Mouse (Mus musculus) cerebellum, postnatal 4 days (tissue): Measurements from ENCODE around the gene Mad1l1.
A peak's percentile ranks its signal among the peaks of the same experiment; 100 is the strongest.

Experiments
- DNase-seq, 2 experiments: peaks; one replicate each; pipeline ENCODE4 v3.0.0; 2022; ENCODE audit warnings: low spot score in 2 of 2, mixed read lengths in 1 of 2

Mad1l1 gene

DNA sequence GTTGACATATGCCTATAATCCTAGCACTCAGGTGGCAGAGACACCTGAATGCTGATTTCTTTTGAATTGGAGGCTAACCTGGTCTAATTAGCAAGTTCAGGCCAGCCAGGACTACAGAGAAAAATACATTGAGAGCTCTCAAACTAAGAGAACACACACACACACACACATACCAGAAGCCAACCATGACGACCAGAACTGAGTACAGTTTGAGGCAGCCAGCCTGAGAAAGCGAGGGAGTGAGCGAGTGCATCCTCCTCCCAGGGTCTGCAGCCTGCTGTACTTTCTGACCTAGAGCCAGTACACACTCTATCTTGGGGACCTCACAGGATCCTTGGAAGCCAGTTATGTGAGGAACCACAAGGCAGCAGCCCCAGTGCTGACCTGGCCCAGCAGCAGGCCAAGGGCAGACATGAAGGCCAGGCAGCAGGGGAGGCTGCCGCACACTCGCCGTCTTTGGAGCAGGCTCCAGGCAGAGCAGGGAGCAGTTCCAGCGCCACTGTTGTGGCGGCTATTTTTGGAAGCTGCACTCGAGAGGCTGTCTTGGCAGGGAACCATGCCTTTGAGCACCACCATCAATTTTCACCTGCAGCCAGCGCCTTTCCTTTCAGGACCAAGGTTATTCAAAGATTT lies 143.2 kb downstream of the Mad1l1 start:
- no peak for DNase-seq

DNA sequence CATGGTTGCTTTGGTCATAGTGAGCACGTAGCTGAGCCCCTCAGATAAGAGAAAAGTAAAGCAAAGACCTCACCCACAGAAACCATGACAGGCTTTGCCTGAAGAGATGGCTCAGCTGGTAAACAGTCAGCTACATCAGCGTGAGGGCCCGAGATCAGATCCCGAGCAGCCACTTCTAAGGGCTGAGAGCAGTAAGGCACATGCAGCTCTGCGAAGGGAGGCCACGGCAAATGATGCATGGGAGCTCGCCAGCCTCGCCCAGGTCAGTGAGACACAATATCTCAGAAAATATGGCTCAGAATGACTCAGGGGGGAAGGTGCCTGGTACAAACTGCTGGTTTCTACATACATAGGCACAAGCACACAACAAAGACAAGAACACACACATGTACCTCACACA lies 143.8 kb downstream of the Mad1l1 start:
- DNase-seq, result no peak

DNA sequence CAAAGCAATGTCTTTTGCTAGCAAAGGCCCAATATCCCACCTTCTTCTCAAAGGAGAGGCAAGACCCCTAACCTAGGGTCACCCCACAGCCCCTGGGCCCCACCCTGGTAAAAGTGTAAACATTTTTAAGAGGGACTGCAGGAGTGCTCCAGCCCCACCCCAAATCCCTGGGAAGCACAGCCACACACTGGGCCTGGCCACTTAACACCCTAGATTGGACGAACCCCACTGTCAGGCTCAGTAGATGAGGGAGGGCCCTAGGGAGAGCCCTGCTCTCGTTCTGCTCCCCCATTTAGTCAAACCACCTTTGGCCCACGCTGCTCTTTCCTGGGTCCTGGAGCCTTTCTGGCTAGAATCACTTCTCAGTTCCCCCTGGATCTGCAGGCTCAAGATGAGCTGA lies 145.0 kb downstream of the Mad1l1 start:
- no peak for DNase-seq

DNA sequence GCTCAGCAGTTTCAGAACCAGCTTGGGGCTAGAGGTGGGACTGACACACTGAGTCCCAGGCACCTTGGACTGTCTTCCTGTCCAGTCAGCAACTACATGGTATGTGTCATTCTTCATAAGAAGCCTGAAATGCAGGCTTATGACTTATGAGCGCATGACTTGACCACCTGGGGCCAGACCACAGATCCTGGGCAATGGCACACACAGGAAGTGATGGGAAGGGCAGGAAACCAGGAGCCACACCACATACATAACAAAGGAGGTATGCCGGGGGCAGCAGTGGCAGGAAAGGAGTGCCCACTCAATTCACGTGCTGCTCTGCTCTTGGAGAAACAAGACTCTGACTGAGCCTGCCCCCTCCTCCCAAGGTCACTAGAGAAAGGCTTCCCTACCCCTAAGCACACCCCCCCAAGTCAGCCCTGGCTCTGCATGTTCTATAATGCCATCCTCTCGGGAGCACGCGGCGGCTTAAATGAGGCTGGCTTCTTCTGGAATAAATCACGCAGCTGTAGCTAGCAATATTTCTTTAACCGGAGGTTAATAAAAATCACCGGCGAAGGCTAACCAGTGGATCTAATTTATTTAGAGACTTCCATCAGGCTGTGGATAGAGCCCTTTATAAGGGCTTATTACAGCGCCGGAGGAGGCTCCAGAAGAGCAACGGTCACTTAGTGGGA lies 146.4 kb downstream of the Mad1l1 start:
- DNase-seq, result no peak

DNA sequence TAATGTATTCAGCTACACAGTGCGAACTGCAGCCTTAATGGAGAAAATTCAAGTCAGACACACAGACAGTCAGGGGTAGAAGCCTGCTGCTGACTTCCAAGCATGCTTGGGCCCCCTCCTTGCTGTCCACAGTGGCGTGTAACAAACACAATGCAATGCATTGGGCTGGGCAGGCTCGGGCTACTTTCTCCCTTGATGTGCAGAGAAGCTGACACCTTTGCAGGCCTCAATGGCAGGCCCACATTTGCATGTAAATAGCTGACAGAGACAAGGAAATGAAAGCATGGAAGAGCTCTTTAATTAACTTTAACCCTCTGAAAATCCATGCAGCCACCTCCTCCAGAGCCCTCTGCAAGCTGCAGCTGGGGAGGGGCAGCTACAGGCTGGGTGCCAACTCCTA lies 147.3 kb downstream of the Mad1l1 start:
- DNase-seq, result no peak

DNA sequence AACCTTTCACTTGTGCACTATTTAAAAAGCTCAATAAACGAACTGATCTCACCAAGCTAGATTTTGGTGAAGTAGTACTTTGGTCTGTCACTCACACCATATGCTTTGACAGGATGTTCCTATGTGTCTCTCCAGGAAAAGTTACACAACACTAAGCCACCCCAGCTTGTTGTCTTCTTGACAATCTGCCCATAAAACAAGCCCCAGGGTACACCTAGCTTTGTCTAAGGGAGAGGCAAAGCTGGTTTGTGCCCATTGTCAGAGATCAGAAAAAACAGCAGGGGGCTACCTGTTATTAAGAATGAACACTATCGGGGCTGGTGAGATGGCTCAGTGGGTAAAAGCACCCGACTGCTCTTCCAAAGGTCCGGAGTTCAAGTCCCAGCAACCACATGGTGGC lies 148.2 kb downstream of the Mad1l1 start:
- DNase-seq, result no peak

DNA sequence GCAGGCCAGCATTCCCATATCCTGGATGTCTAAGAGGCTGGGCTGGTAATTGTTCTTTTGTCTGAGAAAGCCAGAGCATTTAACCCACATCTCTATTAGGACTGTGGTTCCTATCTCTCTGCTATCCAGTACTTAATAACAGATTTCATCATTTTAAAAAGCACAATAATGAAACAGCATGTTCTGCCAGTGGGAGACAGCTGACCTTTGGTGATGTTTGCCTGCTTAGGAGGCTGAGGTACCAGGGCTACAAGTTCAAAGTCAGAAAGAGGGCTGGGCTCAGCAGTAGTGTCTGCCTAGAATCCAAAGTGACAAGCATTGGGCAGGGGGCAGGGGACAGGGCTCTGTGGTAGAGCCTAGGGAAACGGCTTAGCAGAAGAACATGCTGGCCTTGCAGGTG lies 149.6 kb downstream of the Mad1l1 start:
- DNase-seq, result no peak

DNA sequence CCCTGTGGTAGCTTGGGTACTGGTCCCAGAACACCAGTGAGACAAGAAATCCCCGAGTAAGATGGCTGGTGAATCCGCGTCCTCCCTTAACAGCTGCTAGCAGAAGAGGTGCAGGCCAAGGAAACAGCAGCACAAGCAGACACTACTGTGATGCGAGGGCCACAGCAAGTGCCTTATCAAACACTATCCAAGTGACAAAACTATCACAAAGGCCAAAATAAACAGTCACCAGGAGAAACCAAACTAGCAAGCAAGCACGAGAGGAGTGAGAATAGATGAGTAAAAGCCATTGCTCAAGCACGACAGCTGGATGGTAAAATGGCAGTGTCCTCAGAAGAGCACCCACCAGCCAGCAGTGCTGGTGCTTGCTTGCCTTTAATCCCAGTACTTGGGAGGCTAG lies 153.8 kb downstream of the Mad1l1 start:
- DNase-seq, result no peak

DNA sequence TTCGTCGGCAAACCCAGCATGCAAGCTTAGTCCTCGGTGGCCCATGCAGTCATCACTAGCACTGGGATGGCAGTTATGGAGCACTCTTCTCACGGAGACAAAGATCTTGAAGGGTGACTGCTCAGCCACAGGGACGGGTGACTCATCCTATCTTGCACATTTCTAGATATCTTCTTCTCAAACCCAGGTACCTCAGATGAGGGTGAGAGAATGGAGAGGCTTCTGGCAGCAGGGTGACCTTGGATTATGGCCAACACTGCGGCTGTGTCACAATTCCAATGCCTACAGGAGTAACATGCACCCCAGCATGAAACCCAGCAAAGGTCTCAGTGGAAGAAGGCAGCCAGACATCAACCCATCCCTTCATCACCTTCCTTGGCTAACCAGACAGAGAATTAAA lies 154.3 kb downstream of the Mad1l1 start:
- DNase-seq, result no peak

DNA sequence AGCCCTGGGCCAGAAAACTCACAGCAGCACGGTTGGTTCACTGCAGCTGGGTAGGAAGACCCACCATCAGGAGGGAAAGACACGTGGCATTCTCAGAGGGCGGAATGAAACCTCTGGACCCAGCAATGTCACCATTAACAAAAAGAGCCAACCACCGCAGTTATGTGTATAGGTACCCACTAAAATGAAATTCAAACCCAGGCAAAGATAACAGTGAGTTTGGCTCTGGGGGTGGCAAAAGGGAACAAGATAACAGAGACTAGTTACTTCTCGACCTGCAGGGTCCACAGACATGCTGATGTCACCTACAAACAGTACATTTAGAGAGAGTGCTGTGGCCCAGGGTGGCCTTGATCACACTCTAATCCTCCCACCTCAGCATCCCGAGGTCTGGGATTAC lies 157.4 kb downstream of the Mad1l1 start:
- no peak for DNase-seq

DNA sequence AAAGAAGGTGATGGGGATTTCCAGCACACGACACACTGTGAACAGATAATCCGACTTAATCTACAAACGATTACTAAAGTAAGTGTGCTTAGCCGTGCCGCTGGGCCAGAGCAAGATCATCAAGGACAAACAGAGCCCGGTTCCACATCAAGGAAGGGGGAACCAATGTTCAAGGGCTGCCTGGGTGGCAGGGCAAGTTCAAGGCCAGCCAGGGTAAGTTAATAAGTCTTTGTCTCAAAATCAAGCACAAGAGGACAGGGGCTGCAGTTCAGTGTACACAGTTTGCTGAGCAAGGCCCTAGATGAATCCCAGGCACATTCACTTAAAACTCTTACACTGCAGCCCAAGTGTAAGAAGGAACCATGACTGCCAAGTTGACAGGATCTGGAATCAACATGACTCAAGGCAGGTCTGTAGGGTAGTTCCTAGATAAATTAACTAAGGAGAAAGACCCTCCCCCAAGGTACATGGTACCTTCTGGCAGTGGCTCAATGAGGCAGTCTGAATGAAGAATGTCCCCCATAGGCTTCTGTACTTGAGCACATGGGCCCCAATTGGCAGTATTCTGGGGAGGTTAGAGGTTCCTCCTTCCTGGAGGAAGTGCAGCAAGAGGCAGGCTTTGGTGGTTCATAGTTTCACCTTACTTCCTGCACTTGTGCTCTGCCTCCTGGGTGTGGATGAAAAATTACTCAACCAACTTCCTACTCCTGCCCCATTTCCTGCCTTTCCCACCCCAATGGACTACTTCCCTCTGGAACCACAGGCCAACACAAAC lies 159.1 kb downstream of the Mad1l1 start:
- no peak for DNase-seq

DNA sequence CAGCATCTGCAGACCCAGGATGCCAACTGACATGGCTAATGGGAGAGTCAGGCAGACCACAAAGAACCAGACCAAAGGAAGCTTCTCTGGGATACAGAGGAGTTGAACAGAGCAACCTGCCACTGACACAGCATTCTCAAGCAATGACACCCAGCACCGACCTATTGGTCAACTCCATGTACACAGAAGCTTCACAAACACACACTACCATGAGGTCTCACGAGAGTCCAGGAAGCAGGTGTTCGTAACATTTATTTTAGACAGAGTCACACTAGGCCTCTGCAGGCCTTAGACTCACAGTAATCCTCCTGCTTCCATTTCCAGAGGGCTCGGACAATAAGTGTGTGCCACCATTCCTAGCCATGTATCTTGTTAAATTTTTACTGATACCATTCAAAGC lies 162.3 kb downstream of the Mad1l1 start:
- no peak for DNase-seq

DNA sequence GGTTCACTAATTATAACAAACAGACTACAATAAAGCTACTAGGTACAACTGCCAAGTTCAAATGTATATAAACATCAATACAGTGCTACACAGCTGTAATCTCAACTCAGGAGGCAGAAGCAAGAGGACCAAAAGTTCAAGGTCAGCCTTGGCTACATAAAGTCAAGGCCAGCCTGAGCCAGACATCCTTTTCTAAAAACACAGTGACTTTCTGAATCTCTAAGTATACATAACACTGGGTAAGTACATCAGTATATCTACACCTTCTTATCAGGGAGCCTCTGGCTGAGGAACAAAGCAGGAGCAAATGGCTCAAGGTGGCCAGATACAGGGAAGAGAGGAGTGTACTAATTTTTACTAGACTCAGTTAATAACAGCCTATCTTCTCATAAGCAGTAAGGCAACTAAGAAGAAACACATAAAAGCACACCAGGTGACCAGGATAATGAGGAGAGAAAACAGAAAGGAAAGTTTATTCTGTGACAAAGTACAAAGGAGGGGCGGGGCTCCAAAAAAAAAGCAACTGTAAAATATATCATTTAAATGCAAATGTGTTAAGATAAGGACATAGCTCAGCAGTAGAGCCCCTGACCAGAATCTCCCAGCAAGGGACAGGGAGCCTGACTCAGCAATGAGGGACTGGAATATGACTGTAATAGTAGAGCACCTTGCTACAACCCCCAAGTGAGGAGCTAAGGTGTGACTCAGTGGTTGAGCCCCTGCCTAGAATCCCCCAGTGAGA lies 163.3 kb downstream of the Mad1l1 start:
- no peak for DNase-seq

DNA sequence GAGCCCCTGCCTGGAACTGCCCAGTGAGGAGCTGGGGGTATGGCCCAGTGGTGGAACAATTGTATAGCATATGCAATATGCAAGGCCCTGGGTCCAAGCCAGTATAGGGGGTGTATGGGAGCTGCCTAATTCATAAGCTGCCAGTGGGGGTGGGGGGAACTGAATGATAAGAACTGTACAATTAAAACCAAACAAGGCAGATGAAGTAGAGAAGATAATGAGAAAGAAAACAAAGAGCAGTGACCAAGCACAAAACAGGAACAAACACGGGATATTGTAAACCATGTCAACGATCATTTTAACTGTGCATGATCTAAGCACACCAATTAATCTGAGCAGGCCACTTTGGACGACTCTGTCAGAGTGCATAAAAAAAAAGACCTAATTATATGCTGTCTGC lies 167.2 kb downstream of the Mad1l1 start:
- no peak for DNase-seq

DNA sequence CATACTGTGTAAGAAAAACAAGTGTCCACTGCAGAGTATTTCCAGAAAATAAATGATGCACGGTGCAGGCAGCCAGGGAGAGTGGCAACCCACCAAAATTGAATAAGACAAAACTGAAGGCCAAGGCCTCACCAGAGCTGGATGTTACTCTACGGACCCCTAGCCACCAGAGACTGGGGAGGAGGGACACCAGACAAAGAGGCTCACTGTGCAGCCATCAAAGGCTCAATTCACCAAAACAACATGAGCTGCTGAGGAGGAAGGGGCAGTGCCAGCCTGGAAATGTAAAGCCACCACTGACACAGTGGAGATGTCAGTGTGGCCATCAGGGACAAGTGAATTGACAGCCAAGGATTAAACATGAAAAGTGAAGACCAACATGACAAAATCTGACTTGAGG lies 169.5 kb downstream of the Mad1l1 start:
- DNase-seq, result no peak

DNA sequence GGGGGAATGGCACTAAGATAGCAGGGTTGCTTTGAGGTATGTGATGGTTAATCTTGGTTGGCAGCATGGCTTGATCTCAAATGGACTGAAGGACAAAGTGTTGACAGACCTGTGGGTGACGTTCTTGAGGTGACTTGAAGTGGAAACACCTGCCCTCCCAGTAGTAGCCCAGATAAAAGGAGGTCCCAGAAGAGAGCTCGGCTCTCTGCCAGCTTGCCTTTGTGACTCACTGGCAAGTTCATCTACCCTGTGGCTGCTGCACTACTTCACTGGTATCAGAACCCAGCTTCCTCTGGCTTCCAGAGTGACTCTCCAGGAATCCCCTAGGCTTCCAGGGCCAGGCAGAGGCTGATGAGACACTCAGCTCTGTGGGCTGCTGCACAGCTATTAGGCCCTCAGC lies 170.2 kb downstream of the Mad1l1 start:
- DNase-seq, result no peak

DNA sequence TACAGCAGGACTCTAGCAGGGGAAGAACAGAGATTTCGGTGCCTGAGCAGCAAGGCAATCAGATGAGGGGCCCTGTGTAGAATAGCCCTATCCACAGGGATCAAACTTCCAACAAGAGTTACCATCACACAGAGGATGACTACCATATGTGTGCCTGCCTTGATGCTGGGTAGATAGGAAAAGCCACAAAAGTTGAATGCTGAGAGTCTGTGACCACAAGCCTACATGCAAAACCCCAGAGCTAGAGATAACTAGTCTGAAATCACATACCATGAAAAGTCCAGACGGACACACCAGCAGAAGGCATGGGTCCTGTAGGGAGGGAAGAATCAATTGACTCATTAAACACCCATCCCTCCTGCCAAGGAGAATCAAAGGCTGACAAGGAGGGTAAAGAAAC lies 170.7 kb downstream of the Mad1l1 start:
- no peak for DNase-seq

DNA sequence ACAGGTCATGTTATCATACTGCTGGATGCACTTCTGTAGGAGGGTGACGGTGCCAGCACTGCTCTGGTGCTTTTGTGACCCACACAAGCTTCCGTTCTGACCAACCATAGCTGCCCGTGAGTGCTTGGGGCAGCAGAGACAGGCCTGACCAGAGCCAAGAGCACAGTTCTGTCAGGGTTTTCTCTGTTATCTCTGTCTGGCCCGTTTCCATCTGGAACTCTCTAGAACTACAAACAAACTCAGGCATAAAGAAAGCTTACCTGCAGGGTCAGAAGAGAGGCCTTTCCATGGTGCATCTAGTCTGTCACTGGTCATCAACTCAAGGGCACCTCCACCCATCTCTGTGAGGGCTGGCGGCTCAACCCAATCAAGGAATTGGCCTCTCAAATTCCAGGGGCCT lies 171.2 kb downstream of the Mad1l1 start:
- DNase-seq, result no peak

DNA sequence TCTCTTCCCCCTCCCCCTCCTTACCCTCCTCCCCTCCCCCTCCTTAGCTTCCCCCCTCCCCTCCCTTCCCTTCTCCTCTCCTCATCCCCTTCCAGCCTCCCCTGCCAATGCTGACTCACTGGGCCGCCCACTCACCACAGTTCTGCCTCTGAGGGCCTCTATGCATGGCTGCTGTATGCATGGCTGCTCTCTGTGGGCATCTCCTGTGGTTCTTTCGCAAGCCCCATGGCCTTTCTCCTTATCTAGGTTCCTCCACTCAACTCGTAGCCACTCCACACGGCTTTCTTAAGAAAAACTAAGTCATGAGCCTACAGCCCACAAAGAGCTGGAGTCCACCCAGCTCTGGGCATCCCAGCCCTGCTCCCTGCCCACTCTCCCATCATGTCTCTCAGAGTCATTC lies 172.1 kb downstream of the Mad1l1 start:
- DNase-seq, result no peak

DNA sequence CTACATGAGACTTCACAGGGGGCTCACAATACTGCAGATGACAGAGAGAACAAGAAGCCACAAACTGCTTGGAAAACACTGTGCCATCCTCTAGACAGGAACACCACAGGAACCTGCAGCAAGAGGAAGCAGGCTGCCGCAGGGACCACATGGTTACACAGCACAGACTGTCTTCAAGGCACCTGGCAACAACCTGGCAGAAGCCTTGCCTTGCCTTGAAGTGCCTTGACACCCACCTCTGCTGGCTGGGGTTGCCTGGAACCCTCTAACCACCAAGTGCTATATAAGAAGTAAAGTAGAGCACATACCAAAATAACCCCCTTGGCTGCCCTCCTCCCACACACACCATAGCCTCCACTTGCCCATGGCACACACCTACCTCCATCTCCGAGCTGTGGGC lies 177.8 kb downstream of the Mad1l1 start:
- no peak for DNase-seq

DNA sequence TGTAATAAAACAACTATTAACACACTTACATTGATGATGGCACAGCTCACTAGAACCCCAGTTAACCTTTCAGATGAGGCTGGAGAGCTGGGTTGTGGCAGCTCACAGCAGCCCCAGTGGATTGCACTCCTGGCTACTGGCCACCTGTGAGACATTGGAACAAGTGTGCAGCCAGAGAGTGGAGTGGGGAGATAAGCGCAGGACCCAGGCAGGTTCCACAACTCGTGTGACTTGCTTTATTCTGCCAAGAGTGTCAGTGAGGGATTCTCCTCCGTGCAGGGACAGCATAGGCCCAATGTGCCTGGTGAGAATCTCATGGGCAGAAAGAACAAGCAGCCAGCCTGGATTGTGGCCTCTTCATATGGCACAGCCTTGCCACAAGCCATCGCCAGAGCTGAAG lies 180.0 kb downstream of the Mad1l1 start:
- DNase-seq, result no peak

DNA sequence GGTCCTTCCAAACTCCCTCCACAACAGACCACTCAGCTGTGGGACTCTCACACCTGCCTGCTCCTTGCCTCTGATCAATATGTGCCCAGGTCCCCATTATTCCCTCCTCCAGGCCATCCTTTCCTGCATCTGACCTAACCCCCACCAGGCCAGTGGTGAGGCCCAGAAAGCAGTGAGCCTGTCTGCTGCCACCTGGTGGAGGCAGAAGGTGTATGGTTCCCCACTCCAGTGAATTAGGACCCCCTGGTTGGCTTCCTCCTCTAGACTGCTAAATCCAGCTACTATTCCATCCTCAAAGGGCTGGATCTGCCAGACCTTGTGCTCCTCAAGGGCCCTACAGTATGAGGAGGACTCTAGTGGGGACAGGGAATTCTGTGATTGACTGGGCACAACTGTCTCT lies 181.1 kb downstream of the Mad1l1 start:
- peak; percentile 53 to 67 for DNase-seq
